24 mouse cellular contexts compared by ENCODE assay signal in the genomic region with DNA sequence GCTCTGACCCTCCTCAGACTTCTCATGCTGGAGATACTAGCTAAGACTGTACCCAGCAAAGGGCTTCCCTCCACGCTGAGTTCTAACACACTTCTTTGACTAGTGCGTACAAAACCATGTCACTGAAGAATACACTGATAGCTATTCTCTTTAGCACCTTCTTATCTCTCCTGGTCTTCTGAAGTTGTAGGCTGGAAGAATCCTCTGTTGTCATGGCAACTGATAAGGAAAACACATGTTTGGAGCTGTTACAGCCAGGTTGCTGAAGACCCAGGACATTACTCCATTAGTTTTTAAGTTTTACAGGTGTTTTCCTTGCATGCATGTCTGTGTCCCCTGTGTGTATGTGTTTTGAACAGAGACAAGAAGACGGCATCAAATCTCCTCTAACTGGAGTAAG. TPM values are rescaled to one million over a fixed set of nuclear protein-coding genes. Genes with fewer than 3 reads are reported as not detected.
DNase-seq lines count a peak whose midpoint lies in the region; ATAC-seq lines count a peak whose summit lies in the region.
"Not testable (repeated sequence)": the region's sequence is repeated elsewhere in the genome, so short reads cannot be mapped to it uniquely, and the experiment has no call there.
"Had no signal": no experiment of that assay in that cellular context is flagged by ENCODE, and none has a peak within 500 bp of the region (broad histone marks: within the 10 kb centered on the region; RNA-seq: fewer than 3 reads in every experiment).

No protein-coding gene starts in this region.

- not testable (repeated sequence) for H3K4me3 ChIP-seq in liver, embryonic 11.5 days (ENCODE audit: low read depth, low read length); liver, embryonic 13.5 days (replicated peaks)

- not testable (repeated sequence) for H3K9ac ChIP-seq in liver, embryonic 11.5 days (ENCODE audit: low read depth, low read length); liver, embryonic 13.5 days

- peak; percentile 54 for DNase-seq in MEL-GATA-1-ER (ENCODE audit: extremely low read depth, low read depth)
- DNase-seq in c-Kit-positive CD71-positive TER-119-negative erythroid progenitor cells, embryonic 14.5 days (ENCODE audit: low read depth), result peak; percentile 33
- DNase-seq in liver, embryonic 11.5 days (ENCODE audit: low spot score); liver, embryonic 13.5 days: not testable (repeated sequence)
- peak; percentile 4 for DNase-seq in testis, postnatal 10 days (ENCODE audit: low spot score)

- not testable (repeated sequence) for H3K9me3 ChIP-seq in liver, embryonic 11.5 days (ENCODE audit: control insufficient read depth, low read length); liver, embryonic 13.5 days (replicated peaks)

- not testable (repeated sequence) for H3K4me2 ChIP-seq in liver, embryonic 11.5 days; liver, embryonic 13.5 days

- peak; percentile 45; the same call in 1 of the 2 replicates for ATAC-seq in common myeloid progenitor, adult 5-6 weeks (replicated peaks; ENCODE audit: low read depth, poor library complexity, severe bottlenecking)
- peak; percentile 74 for ATAC-seq in liver, embryonic 11.5 days (replicated peaks; ENCODE audit: low FRiP score)
- peak; percentile 31; the same call in 1 of the 2 replicates for ATAC-seq in liver, embryonic 13.5 days (ENCODE audit: low read depth)
- ATAC-seq in megakaryocyte progenitor cell, adult 5-6 weeks (replicated peaks; ENCODE audit: poor library complexity), result peak; percentile 74

- H3K4me1 ChIP-seq in liver, embryonic 11.5 days (replicated peaks; ENCODE audit: control insufficient read depth, insufficient read depth, low read length); liver, embryonic 13.5 days (replicated peaks): not testable (repeated sequence)

- H3K27ac ChIP-seq in liver, embryonic 11.5 days (ENCODE audit: low read depth, low read length); liver, embryonic 13.5 days: not testable (repeated sequence)

- WGBS in liver, embryonic 11.5 days, result 34% methylated on average over 3 of the region's 3 CpGs
- WGBS in liver, embryonic 13.5 days (ENCODE audit: insufficient replicate concordance), result 27% methylated on average over 3 of the region's 3 CpGs

- H3K36me3 ChIP-seq in liver, embryonic 11.5 days (ENCODE audit: control insufficient read depth, insufficient read depth, low read length); liver, embryonic 13.5 days: not testable (repeated sequence)

- H3K27me3 ChIP-seq in liver, embryonic 11.5 days (replicated peaks; ENCODE audit: control insufficient read depth, insufficient read depth, low read length); liver, embryonic 13.5 days: not testable (repeated sequence)

RNA-seq across cellular contexts. Expression of gene 1700018F24Rik, which starts 11.4 kb away (rescaled TPM):
- total RNA-seq in common myeloid progenitor, adult 5-6 weeks (2017), result not detected in 2 replicates
- polyA plus RNA-seq in liver, embryonic 11.5 days (2014; fragmentation: Nextera tagmentation; extraction: Ambion mirVana), result not detected in 2 replicates
- not detected in 2 replicates for polyA plus RNA-seq in liver, embryonic 13.5 days (2015; fragmentation: Nextera tagmentation; extraction: Ambion mirVana)
- total RNA-seq in megakaryocyte progenitor cell, adult 5-6 weeks (2015), result not detected in 2 replicates
- total RNA-seq in megakaryocyte progenitor cell, adult 5-6 weeks (2017), result not detected in 2 replicates
- total RNA-seq: adrenal gland, adult 18-20 months; adrenal gland, adult 8-10 months; adrenal gland, postnatal 14 days; adrenal gland, postnatal 36 days; ES-E14 had no signal
- polyA plus RNA-seq: activated CD4-positive, CD25-positive, alpha-beta regulatory T cell, adult 4 months; C2C12; cerebellum, adult 2 months; embryonic facial prominence, embryonic 11.5 days; embryonic facial prominence, embryonic 13.5 days; erythroblast, embryonic 14.5 days; forebrain, embryonic 10.5 days; forebrain, embryonic 12.5 days; forebrain, embryonic 14.5 days; forebrain, embryonic 16.5 days; frontal cortex, adult 2 months had no signal

RNA-seq across cellular contexts. Expression of gene Gm4871, which starts 21.6 kb away (rescaled TPM):
- total RNA-seq in common myeloid progenitor, adult 5-6 weeks (2017), result not detected in 2 replicates
- not detected in 2 replicates for polyA plus RNA-seq in liver, embryonic 11.5 days (2014; fragmentation: Nextera tagmentation; extraction: Ambion mirVana)
- not detected in 2 replicates for polyA plus RNA-seq in liver, embryonic 13.5 days (2015; fragmentation: Nextera tagmentation; extraction: Ambion mirVana)
- total RNA-seq in megakaryocyte progenitor cell, adult 5-6 weeks (2015), result not detected in 2 replicates
- total RNA-seq in megakaryocyte progenitor cell, adult 5-6 weeks (2017), result not detected in 2 replicates
- total RNA-seq: adrenal gland, adult 18-20 months; adrenal gland, adult 8-10 months; adrenal gland, postnatal 14 days; adrenal gland, postnatal 36 days; ES-E14 had no signal
- polyA plus RNA-seq: activated CD4-positive, CD25-positive, alpha-beta regulatory T cell, adult 4 months; C2C12; cerebellum, adult 2 months; embryonic facial prominence, embryonic 11.5 days; embryonic facial prominence, embryonic 13.5 days; embryonic facial prominence, embryonic 15.5 days; erythroblast, embryonic 14.5 days; forebrain, embryonic 10.5 days; forebrain, embryonic 12.5 days; forebrain, embryonic 14.5 days; forebrain, embryonic 16.5 days; frontal cortex, adult 2 months had no signal

RNA-seq across cellular contexts. Expression of gene Arpc1a, which starts 29.4 kb away (rescaled TPM):
- 57.1 and 89.3 TPM in 2 replicates for total RNA-seq in common myeloid progenitor, adult 5-6 weeks (2017)
- polyA plus RNA-seq in liver, embryonic 11.5 days (2014; fragmentation: Nextera tagmentation; extraction: Ambion mirVana), result 114 TPM in 2 replicates
- polyA plus RNA-seq in liver, embryonic 13.5 days (2015; fragmentation: Nextera tagmentation; extraction: Ambion mirVana), result 65.3 and 65.8 TPM in 2 replicates
- total RNA-seq in megakaryocyte progenitor cell, adult 5-6 weeks (2015), result 72.3 and 79.9 TPM in 2 replicates
- 47.7 and 51.2 TPM in 2 replicates for total RNA-seq in megakaryocyte progenitor cell, adult 5-6 weeks (2017)

RNA-seq across cellular contexts. Expression of gene Kpna7, which starts 29.6 kb away (rescaled TPM):
- total RNA-seq in common myeloid progenitor, adult 5-6 weeks (2017), result not detected in 2 replicates
- polyA plus RNA-seq in liver, embryonic 11.5 days (2014; fragmentation: Nextera tagmentation; extraction: Ambion mirVana), result 0.06 and 0.27 TPM in 2 replicates
- polyA plus RNA-seq in liver, embryonic 13.5 days (2015; fragmentation: Nextera tagmentation; extraction: Ambion mirVana), result 0.05 and 0.06 TPM in 2 replicates
- total RNA-seq in megakaryocyte progenitor cell, adult 5-6 weeks (2015), result not detected in 2 replicates
- not detected in 2 replicates for total RNA-seq in megakaryocyte progenitor cell, adult 5-6 weeks (2017)
- total RNA-seq: adrenal gland, adult 18-20 months; adrenal gland, adult 8-10 months; adrenal gland, postnatal 14 days; adrenal gland, postnatal 36 days had no signal
- polyA plus RNA-seq: activated CD4-positive, CD25-positive, alpha-beta regulatory T cell, adult 4 months; C2C12; cerebellum, adult 2 months; embryonic facial prominence, embryonic 11.5 days; embryonic facial prominence, embryonic 13.5 days; embryonic facial prominence, embryonic 15.5 days; erythroblast, embryonic 14.5 days; forebrain, embryonic 10.5 days; forebrain, embryonic 12.5 days; forebrain, embryonic 14.5 days; forebrain, embryonic 16.5 days; frontal cortex, adult 2 months had no signal

RNA-seq across cellular contexts. Expression of gene Arpc1b, which starts 59.8 kb away (rescaled TPM):
- 144 and 160 TPM in 2 replicates for total RNA-seq in common myeloid progenitor, adult 5-6 weeks (2017)
- 190 and 209 TPM in 2 replicates for polyA plus RNA-seq in liver, embryonic 11.5 days (2014; fragmentation: Nextera tagmentation; extraction: Ambion mirVana)
- polyA plus RNA-seq in liver, embryonic 13.5 days (2015; fragmentation: Nextera tagmentation; extraction: Ambion mirVana), result 158 and 163 TPM in 2 replicates
- total RNA-seq in megakaryocyte progenitor cell, adult 5-6 weeks (2015), result 252 and 253 TPM in 2 replicates
- 169 and 205 TPM in 2 replicates for total RNA-seq in megakaryocyte progenitor cell, adult 5-6 weeks (2017)
